Mouse (Mus musculus): Measurements from ENCODE around the gene Olfml3.

Gene Olfml3

GRCm38 (mm10) chr3:103704661-103705060, 33.1 kb downstream of the Olfml3 start:
- DNase-seq: peak in 1 of 2 experiments; percentile 13

GRCm38 (mm10) chr3:103696388-103696925, 41.3 kb downstream of the Olfml3 start:
- DNase-seq: no peak

DNA sequence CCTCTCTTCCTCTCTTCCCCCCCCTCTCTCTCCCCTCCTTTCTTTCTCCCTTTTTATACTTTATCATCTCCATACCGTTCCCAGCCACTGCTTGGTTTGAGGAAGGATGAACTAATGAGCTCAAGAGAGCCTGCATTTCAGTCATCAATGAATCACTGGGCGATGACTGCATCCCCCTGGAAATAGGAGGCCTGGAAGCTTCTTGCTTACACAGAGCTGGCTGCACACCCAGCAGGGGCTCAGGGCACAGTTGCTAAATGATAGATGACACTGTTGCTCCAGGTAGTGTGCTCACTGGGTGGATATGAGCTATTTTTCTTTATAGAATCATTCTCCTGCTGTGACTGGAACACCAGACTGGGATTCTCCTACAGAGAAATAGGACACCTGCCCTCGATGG, 42.2 kb downstream of the Olfml3 start:
- DNase-seq: no peak

- no peak for DNase-seq
Measured at GRCm38 (mm10) chr3:103690506-103690905, 47.3 kb downstream of the Olfml3 start.

DNA sequence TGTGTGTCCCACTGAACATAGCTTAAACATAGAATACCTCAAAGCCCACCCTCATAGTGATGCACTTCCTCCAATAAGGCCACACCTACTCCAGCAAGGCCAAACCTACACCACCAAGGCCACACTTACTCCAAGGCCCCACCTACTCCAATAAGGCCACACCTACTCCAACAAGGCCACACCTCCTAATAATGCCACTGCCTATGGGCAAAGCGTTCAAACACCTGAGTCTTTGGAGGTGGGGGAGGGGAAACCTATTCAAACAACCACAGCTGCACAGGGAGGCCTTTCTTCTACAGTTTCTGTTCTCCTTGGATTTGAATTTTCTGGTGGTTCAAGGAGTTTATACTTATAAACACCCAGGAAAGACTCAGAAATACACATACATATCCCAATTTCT, 48.8 kb downstream of the Olfml3 start:
- DNase-seq: no peak

GRCm38 (mm10) chr3:103683966-103684319, 53.9 kb downstream of the Olfml3 start:
- no peak for DNase-seq

- peak in 1 of 2 experiments; percentile 10 for DNase-seq
Measured at GRCm38 (mm10) chr3:103683234-103683965, 54.4 kb downstream of the Olfml3 start.

DNA sequence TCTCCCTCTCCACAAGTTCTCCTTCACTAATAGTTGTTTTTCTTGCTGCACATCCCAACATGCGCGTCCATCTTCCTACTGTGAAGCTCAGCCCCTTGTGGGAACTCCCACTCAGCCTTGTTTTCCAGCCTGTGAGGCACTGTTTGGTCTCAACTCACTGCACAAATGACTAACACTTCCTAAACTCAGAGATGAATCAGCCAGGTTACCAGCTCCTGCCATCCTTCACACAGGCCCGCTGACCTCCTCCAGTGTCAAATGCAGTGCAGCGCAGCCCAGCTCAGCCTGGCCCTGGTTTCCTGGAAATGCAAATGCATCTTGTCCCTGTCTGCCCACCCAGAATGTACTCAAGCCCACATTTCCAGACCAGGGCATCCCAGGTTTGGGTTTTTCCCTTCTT, 55.3 kb downstream of the Olfml3 start:
- DNase-seq: no peak

GRCm38 (mm10) chr3:103678811-103679210, 59.0 kb downstream of the Olfml3 start:
- DNase-seq: no peak

DNA sequence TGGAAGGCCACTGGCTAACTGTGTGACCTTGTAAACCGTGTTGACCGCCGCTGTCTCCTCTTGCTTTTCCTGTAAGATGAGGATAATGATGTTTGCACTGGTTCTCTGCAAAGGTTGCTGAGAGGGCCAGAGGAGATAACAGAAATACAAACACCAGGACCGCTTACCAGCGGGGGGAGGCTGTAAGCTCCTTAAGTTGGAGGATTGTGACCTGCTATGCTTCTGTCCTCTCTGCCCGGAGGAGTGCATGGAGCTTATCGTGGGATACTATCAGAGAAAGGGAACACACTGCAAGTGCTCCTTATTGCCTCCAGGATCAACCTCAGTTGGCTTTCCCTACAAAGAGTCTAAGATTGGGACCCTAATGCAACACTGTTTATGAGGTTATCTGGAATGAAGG, 65.1 kb downstream of the Olfml3 start:
- no peak for DNase-seq

Measured in cerebellum, postnatal 36 days (tissue).